Mouse (Mus musculus) heart, postnatal 0 days (tissue): ENCODE data around the gene Grb14.

Experiments used
- CTCF ChIP-seq: IDR thresholded peaks from 2 replicates; pipeline ENCODE4 v1.5.1; 2016; ENCODE audit warnings: antibody characterized with exemption, control low read depth, low read depth
- EP300 ChIP-seq: IDR thresholded peaks from 2 replicates; pipeline ENCODE4 v1.6.1; 2016; ENCODE audit warnings: antibody characterized with exemption, low read depth

GRCm38 (mm10) chr2:65024887-65025286, at the start of gene Grb14:
- TF ChIP-seq CTCF = no peak
- TF ChIP-seq EP300 = no peak
